Mouse (Mus musculus): ENCODE measurements at regions not wholly inside any gene's neighbourhood (a gene's known extent, or its start where the extent isn't known, plus 50 kb on each side); places are given as distances from the start of the nearest gene placed in this dataset.

DNA sequence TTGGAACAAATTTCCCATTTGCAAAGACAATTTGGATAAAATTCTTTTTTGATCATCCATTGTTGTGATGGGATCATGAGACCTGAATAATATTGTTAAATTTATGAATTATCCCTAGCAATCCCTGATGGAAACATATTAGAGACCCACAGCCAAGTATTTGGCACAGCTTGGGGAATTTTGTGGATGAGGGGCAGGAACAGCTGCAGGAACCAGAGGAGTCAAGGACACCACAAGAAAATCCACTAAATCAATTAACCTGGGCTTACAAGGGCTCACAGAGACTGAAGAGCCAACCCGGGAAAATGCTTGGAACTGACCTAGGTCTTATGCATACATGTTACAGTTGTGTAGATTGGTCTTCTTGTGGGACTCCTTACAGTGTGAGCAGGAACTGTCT, 311.6 kb upstream of the Robo2 start:
- Histone ChIP-seq H3K27me3 (ENCODE audit: control insufficient read depth, insufficient read depth, low read length) (no peaks in the 10 kb centered on the region), H3K9ac (ENCODE audit: low read length) (no peak overlapping the region), H3K36me3 (ENCODE audit: control insufficient read depth, insufficient read depth, low read length) (no peaks in the 10 kb centered on the region), H3K4me2 (ENCODE audit: low read depth, low read length, severe bottlenecking) (no peak overlapping the region), H3K4me1 (replicated peaks; ENCODE audit: control insufficient read depth, insufficient read depth, low read length) (no peaks in the 10 kb centered on the region), H3K9me3 (ENCODE audit: control insufficient read depth, low read length) (no peaks in the 10 kb centered on the region), H3K27ac (ENCODE audit: low read depth, low read length) (no peak overlapping the region), H3K4me3 (ENCODE audit: low read depth, low read length) (no peak overlapping the region)
- ATAC-seq (replicated peaks; ENCODE audit: low FRiP score) = no peak
- 54% methylated on average over 1 of the region's 1 CpGs for WGBS
- DNase-seq (ENCODE audit: low spot score) = no peak

GRCm38 (mm10) chr16:74718154-74718553, 306.5 kb upstream of the Robo2 start:
- Histone ChIP-seq H3K9ac (ENCODE audit: low read length) (no peak overlapping the region), H3K27ac (ENCODE audit: low read depth, low read length) (no peak overlapping the region), H3K4me2 (ENCODE audit: low read depth, low read length, severe bottlenecking) (no peak overlapping the region), H3K4me3 (ENCODE audit: low read depth, low read length) (no peak overlapping the region), H3K4me1 (replicated peaks; ENCODE audit: control insufficient read depth, insufficient read depth, low read length) (no peaks in the 10 kb centered on the region), H3K36me3 (ENCODE audit: control insufficient read depth, insufficient read depth, low read length) (no peaks in the 10 kb centered on the region), H3K27me3 (ENCODE audit: control insufficient read depth, insufficient read depth, low read length) (no peaks in the 10 kb centered on the region), H3K9me3 (ENCODE audit: control insufficient read depth, low read length) (no peaks in the 10 kb centered on the region)
- DNase-seq (ENCODE audit: low spot score) (no peak), ATAC-seq (replicated peaks; ENCODE audit: low FRiP score) (no peak)
- 90% methylated on average over 2 of the region's 2 CpGs for WGBS

- Histone ChIP-seq H3K27ac (ENCODE audit: low read depth, low read length) (no peak overlapping the region), H3K27me3 (ENCODE audit: control insufficient read depth, insufficient read depth, low read length) (no peaks in the 10 kb centered on the region), H3K36me3 (ENCODE audit: control insufficient read depth, insufficient read depth, low read length) (no peaks in the 10 kb centered on the region), H3K9ac (ENCODE audit: low read length) (no peak overlapping the region), H3K4me1 (replicated peaks; ENCODE audit: control insufficient read depth, insufficient read depth, low read length) (no peaks in the 10 kb centered on the region), H3K9me3 (ENCODE audit: control insufficient read depth, low read length) (no peaks in the 10 kb centered on the region), H3K4me2 (ENCODE audit: low read depth, low read length, severe bottlenecking) (no peak overlapping the region), H3K4me3 (ENCODE audit: low read depth, low read length) (no peak overlapping the region)
- no peak for DNase-seq (ENCODE audit: low spot score)
- 69% methylated on average over 1 of the region's 1 CpGs for WGBS
- ATAC-seq (replicated peaks; ENCODE audit: low FRiP score) = no peak
Measured at GRCm38 (mm10) chr16:74717622-74718021, 306.0 kb upstream of the Robo2 start.

GRCm38 (mm10) chr16:74714950-74715349, 303.3 kb upstream of the Robo2 start:
- no peaks in the 10 kb centered on the region for H3K27me3 ChIP-seq (ENCODE audit: control insufficient read depth, insufficient read depth, low read length)
- H3K36me3 ChIP-seq (ENCODE audit: control insufficient read depth, insufficient read depth, low read length) = no peaks in the 10 kb centered on the region
- H3K9me3 ChIP-seq (ENCODE audit: control insufficient read depth, low read length) = no peaks in the 10 kb centered on the region
- no peak overlapping the region for H3K9ac ChIP-seq (ENCODE audit: low read length)
- no peak for ATAC-seq (replicated peaks; ENCODE audit: low FRiP score)
- H3K4me2 ChIP-seq (ENCODE audit: low read depth, low read length, severe bottlenecking) = no peak overlapping the region
- no peak overlapping the region for H3K4me3 ChIP-seq (ENCODE audit: low read depth, low read length)
- no peak for DNase-seq (ENCODE audit: low spot score)
- no peaks in the 10 kb centered on the region for H3K4me1 ChIP-seq (replicated peaks; ENCODE audit: control insufficient read depth, insufficient read depth, low read length)
- 83% methylated on average over 1 of the region's 1 CpGs for WGBS
- no peak overlapping the region for H3K27ac ChIP-seq (ENCODE audit: low read depth, low read length)

DNA sequence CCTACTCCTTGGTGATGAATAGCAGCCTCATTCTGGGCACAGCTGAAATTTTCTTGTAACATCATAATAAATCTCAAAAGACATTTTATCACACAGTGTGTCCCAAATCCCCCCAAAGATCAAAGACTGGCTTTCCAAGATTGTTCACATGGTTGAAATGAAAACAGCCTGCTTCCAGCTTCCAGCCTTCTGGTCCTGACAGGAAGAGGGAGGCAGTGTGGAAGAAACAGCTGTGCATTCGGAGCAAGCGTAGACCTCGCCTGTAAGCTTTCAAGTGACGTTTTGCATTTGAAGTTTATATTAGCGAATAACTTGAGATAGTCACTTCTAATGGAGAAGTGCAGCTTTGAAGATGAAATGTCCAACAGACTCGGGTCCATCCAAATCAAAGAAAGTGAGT, 300.9 kb upstream of the Robo2 start:
- no peaks in the 10 kb centered on the region for H3K4me1 ChIP-seq (replicated peaks; ENCODE audit: control insufficient read depth, insufficient read depth, low read length)
- no peaks in the 10 kb centered on the region for H3K9me3 ChIP-seq (ENCODE audit: control insufficient read depth, low read length)
- no peak overlapping the region for H3K4me2 ChIP-seq (ENCODE audit: low read depth, low read length, severe bottlenecking)
- DNase-seq (ENCODE audit: low spot score) (no peak), ATAC-seq (replicated peaks; ENCODE audit: low FRiP score) (no peak)
- H3K27me3 ChIP-seq (ENCODE audit: control insufficient read depth, insufficient read depth, low read length) = no peaks in the 10 kb centered on the region
- no peak overlapping the region for H3K4me3 ChIP-seq (ENCODE audit: low read depth, low read length)
- no peaks in the 10 kb centered on the region for H3K36me3 ChIP-seq (ENCODE audit: control insufficient read depth, insufficient read depth, low read length)
- H3K9ac ChIP-seq (ENCODE audit: low read length) = no peak overlapping the region
- H3K27ac ChIP-seq (ENCODE audit: low read depth, low read length) = no peak overlapping the region
- WGBS = 82% methylated on average over 6 of the region's 6 CpGs

- Histone ChIP-seq H3K36me3 (ENCODE audit: control insufficient read depth, insufficient read depth, low read length) (no peaks in the 10 kb centered on the region), H3K9me3 (ENCODE audit: control insufficient read depth, low read length) (no peaks in the 10 kb centered on the region), H3K9ac (ENCODE audit: low read length) (no peak overlapping the region), H3K27me3 (ENCODE audit: control insufficient read depth, insufficient read depth, low read length) (no peaks in the 10 kb centered on the region), H3K4me1 (replicated peaks; ENCODE audit: control insufficient read depth, insufficient read depth, low read length) (no peaks in the 10 kb centered on the region), H3K4me3 (ENCODE audit: low read depth, low read length) (no peak overlapping the region), H3K27ac (ENCODE audit: low read depth, low read length) (no peak overlapping the region), H3K4me2 (ENCODE audit: low read depth, low read length, severe bottlenecking) (no peak overlapping the region)
- no peak for DNase-seq (ENCODE audit: low spot score)
- 82% methylated on average over 3 of the region's 3 CpGs for WGBS
- ATAC-seq (replicated peaks; ENCODE audit: low FRiP score) = no peak
Measured at GRCm38 (mm10) chr16:74702067-74702466, 290.4 kb upstream of the Robo2 start.

- Histone ChIP-seq H3K4me2 (ENCODE audit: low read depth, low read length, severe bottlenecking) (no peak overlapping the region), H3K9ac (ENCODE audit: low read length) (no peak overlapping the region), H3K4me3 (ENCODE audit: low read depth, low read length) (no peak overlapping the region), H3K4me1 (replicated peaks; ENCODE audit: control insufficient read depth, insufficient read depth, low read length) (no peaks in the 10 kb centered on the region), H3K36me3 (ENCODE audit: control insufficient read depth, insufficient read depth, low read length) (no peaks in the 10 kb centered on the region), H3K9me3 (ENCODE audit: control insufficient read depth, low read length) (no peaks in the 10 kb centered on the region), H3K27ac (ENCODE audit: low read depth, low read length) (no peak overlapping the region), H3K27me3 (ENCODE audit: control insufficient read depth, insufficient read depth, low read length) (no peaks in the 10 kb centered on the region)
- 57% methylated on average over 3 of the region's 3 CpGs for WGBS
- ATAC-seq (replicated peaks; ENCODE audit: low FRiP score) (no peak), DNase-seq (ENCODE audit: low spot score) (no peak)
Measured at GRCm38 (mm10) chr16:74683371-74683770, 271.7 kb upstream of the Robo2 start.

GRCm38 (mm10) chr16:74675586-74675985, 264.0 kb upstream of the Robo2 start:
- no peak overlapping the region for H3K4me3 ChIP-seq (ENCODE audit: low read depth, low read length)
- no peaks in the 10 kb centered on the region for H3K27me3 ChIP-seq (ENCODE audit: control insufficient read depth, insufficient read depth, low read length)
- no peak for ATAC-seq (replicated peaks; ENCODE audit: low FRiP score)
- no peak overlapping the region for H3K4me2 ChIP-seq (ENCODE audit: low read depth, low read length, severe bottlenecking)
- no peaks in the 10 kb centered on the region for H3K9me3 ChIP-seq (ENCODE audit: control insufficient read depth, low read length)
- H3K4me1 ChIP-seq (replicated peaks; ENCODE audit: control insufficient read depth, insufficient read depth, low read length) = no peaks in the 10 kb centered on the region
- no peaks in the 10 kb centered on the region for H3K36me3 ChIP-seq (ENCODE audit: control insufficient read depth, insufficient read depth, low read length)
- H3K9ac ChIP-seq (ENCODE audit: low read length) = no peak overlapping the region
- DNase-seq (ENCODE audit: low spot score) = no peak
- no peak overlapping the region for H3K27ac ChIP-seq (ENCODE audit: low read depth, low read length)

DNA sequence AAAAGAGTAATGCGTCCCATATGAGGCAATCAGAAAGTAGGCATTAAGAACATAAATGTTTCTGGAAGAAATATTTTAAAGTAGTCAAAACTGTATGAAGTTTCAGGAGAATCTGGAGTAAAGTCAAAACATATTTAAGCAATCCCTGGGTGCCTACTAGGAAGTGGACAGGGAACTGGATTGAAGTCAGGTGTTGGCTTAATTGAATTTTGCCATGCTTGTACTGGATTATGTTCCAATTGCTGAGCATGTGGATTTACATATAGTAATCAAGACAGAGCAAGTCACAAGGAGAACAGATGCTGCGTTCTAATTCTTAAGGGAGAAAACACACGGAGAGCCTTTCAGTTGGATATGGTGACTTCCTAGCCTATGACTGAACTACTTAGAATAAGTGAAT, 259.8 kb upstream of the Robo2 start:
- Histone ChIP-seq H3K4me3 (ENCODE audit: low read depth, low read length) (no peak overlapping the region), H3K4me2 (ENCODE audit: low read depth, low read length, severe bottlenecking) (no peak overlapping the region), H3K27me3 (ENCODE audit: control insufficient read depth, insufficient read depth, low read length) (no peaks in the 10 kb centered on the region), H3K27ac (ENCODE audit: low read depth, low read length) (no peak overlapping the region), H3K9me3 (ENCODE audit: control insufficient read depth, low read length) (no peaks in the 10 kb centered on the region), H3K4me1 (replicated peaks; ENCODE audit: control insufficient read depth, insufficient read depth, low read length) (no peaks in the 10 kb centered on the region), H3K36me3 (ENCODE audit: control insufficient read depth, insufficient read depth, low read length) (no peaks in the 10 kb centered on the region), H3K9ac (ENCODE audit: low read length) (no peak overlapping the region)
- DNase-seq (ENCODE audit: low spot score) = no peak
- 83% methylated on average over 3 of the region's 3 CpGs for WGBS
- no peak for ATAC-seq (replicated peaks; ENCODE audit: low FRiP score)
